Mouse (Mus musculus): ENCODE results near the gene Tnf. TPM values are rescaled to one million over a fixed set of nuclear protein-coding genes. Genes with fewer than 3 reads are reported as not detected.
A peak's percentile ranks its signal among the peaks of the same experiment; 100 is the strongest.

Gene Tnf
- polyA plus RNA-seq, 1 experiment from 2014 or later = 0.20 TPM

- ATAC-seq (ENCODE audit: insufficient number of reproducible peaks, insufficient read depth, low FRiP score, low read depth) = no peak
- no peak overlapping the region for H3K9ac ChIP-seq (replicated peaks; ENCODE audit: low read depth, low read length)
- H3K4me3 ChIP-seq (ENCODE audit: low read depth, low read length) = no peak overlapping the region
- no peaks in the 10 kb centered on the region for H3K9me3 ChIP-seq (ENCODE audit: control insufficient read depth, low read depth, low read length)
- no peaks in the 10 kb centered on the region for H3K27me3 ChIP-seq (ENCODE audit: control insufficient read depth, insufficient read depth, low read length)
- H3K4me1 ChIP-seq (ENCODE audit: control insufficient read depth, insufficient read depth, low read length) = peaks cover 15% of the 10 kb centered on the region; the same call in 1 of the 2 replicates
- 67% methylated on average over 4 of the region's 4 CpGs for WGBS
- no peak overlapping the region for H3K27ac ChIP-seq (ENCODE audit: low read length)
- no peaks in the 10 kb centered on the region for H3K36me3 ChIP-seq (ENCODE audit: control insufficient read depth, insufficient read depth, low read length)
- H3K4me2 ChIP-seq (replicated peaks; ENCODE audit: low read depth, low read length) = no peak overlapping the region
Measured at GRCm38 (mm10) chr17:35190096-35190495, 11.7 kb downstream of the Tnf start.

- no peak overlapping the region for H3K4me3 ChIP-seq (ENCODE audit: low read depth, low read length)
- 59% methylated on average over 1 of the region's 1 CpGs for WGBS
- H3K27me3 ChIP-seq (ENCODE audit: control insufficient read depth, insufficient read depth, low read length) = no peaks in the 10 kb centered on the region
- H3K4me1 ChIP-seq (ENCODE audit: control insufficient read depth, insufficient read depth, low read length) = peaks cover 8% of the 10 kb centered on the region; the same call in 1 of the 2 replicates
- no peak for ATAC-seq (ENCODE audit: insufficient number of reproducible peaks, insufficient read depth, low FRiP score, low read depth)
- no peak overlapping the region for H3K4me2 ChIP-seq (replicated peaks; ENCODE audit: low read depth, low read length)
- H3K9me3 ChIP-seq (ENCODE audit: control insufficient read depth, low read depth, low read length) = no peaks in the 10 kb centered on the region
- no peak overlapping the region for H3K27ac ChIP-seq (ENCODE audit: low read length)
- no peaks in the 10 kb centered on the region for H3K36me3 ChIP-seq (ENCODE audit: control insufficient read depth, insufficient read depth, low read length)
- no peak overlapping the region for H3K9ac ChIP-seq (replicated peaks; ENCODE audit: low read depth, low read length)
Measured at GRCm38 (mm10) chr17:35189186-35189585, 12.6 kb downstream of the Tnf start.

- Histone ChIP-seq H3K4me1 (ENCODE audit: control insufficient read depth, insufficient read depth, low read length) (peaks cover 6% of the 10 kb centered on the region; the same call in 1 of the 2 replicates), H3K4me3 (ENCODE audit: low read depth, low read length) (no peak within 1 kb of the TSS), H3K9ac (replicated peaks; ENCODE audit: low read depth, low read length) (no peak within 1 kb of the TSS), H3K27ac (ENCODE audit: low read length) (peak within 1 kb of the TSS; percentile 21; the same call in 1 of the 2 replicates), H3K27me3 (ENCODE audit: control insufficient read depth, insufficient read depth, low read length) (no peaks in the 10 kb centered on the region), H3K36me3 (ENCODE audit: control insufficient read depth, insufficient read depth, low read length) (no peaks in the 10 kb centered on the region), H3K9me3 (ENCODE audit: control insufficient read depth, low read depth, low read length) (no peaks in the 10 kb centered on the region), H3K4me2 (replicated peaks; ENCODE audit: low read depth, low read length) (no peak within 1 kb of the TSS)
- ATAC-seq (ENCODE audit: insufficient number of reproducible peaks, insufficient read depth, low FRiP score, low read depth) = no peak
- 71% methylated on average over 7 of the region's 7 CpGs for WGBS
Measured at GRCm38 (mm10) chr17:35187959-35188610, 13.7 kb downstream of the Tnf start, which contains the start of gene Lst1. TSS of gene Lst1 (minus strand) at chr17:35188439.

- 70% methylated on average over 4 of the region's 4 CpGs for WGBS
- H3K27me3 ChIP-seq (ENCODE audit: control insufficient read depth, insufficient read depth, low read length) = no peaks in the 10 kb centered on the region
- no peak overlapping the region for H3K4me3 ChIP-seq (ENCODE audit: low read depth, low read length)
- peaks cover 6% of the 10 kb centered on the region; the same call in 1 of the 2 replicates for H3K4me1 ChIP-seq (ENCODE audit: control insufficient read depth, insufficient read depth, low read length)
- H3K9me3 ChIP-seq (ENCODE audit: control insufficient read depth, low read depth, low read length) = no peaks in the 10 kb centered on the region
- H3K4me2 ChIP-seq (replicated peaks; ENCODE audit: low read depth, low read length) = no peak overlapping the region
- no peaks in the 10 kb centered on the region for H3K36me3 ChIP-seq (ENCODE audit: control insufficient read depth, insufficient read depth, low read length)
- H3K27ac ChIP-seq (ENCODE audit: low read length) = no peak overlapping the region
- no peak for ATAC-seq (ENCODE audit: insufficient number of reproducible peaks, insufficient read depth, low FRiP score, low read depth)
- H3K9ac ChIP-seq (replicated peaks; ENCODE audit: low read depth, low read length) = no peak overlapping the region
Measured at GRCm38 (mm10) chr17:35187345-35187744, 14.5 kb downstream of the Tnf start.

GRCm38 (mm10) chr17:35186681-35187080, 15.1 kb downstream of the Tnf start:
- Histone ChIP-seq H3K4me2 (replicated peaks; ENCODE audit: low read depth, low read length) (peak overlapping the region; percentile 51), H3K27me3 (ENCODE audit: control insufficient read depth, insufficient read depth, low read length) (no peaks in the 10 kb centered on the region), H3K4me3 (ENCODE audit: low read depth, low read length) (peak overlapping the region; percentile 37), H3K9ac (replicated peaks; ENCODE audit: low read depth, low read length) (0 out of 2 replicates have a peak overlapping the region, but pooled peaks have one; percentile 6), H3K9me3 (ENCODE audit: control insufficient read depth, low read depth, low read length) (no peaks in the 10 kb centered on the region), H3K27ac (ENCODE audit: low read length) (peak overlapping the region; percentile 78), H3K36me3 (ENCODE audit: control insufficient read depth, insufficient read depth, low read length) (no peaks in the 10 kb centered on the region), H3K4me1 (ENCODE audit: control insufficient read depth, insufficient read depth, low read length) (peaks cover 6% of the 10 kb centered on the region; the same call in 1 of the 2 replicates)
- ATAC-seq (ENCODE audit: insufficient number of reproducible peaks, insufficient read depth, low FRiP score, low read depth) = peak; percentile 25; the same call in 1 of the 2 replicates
- WGBS = 0% methylated on average over 4 of the region's 4 CpGs

GRCm38 (mm10) chr17:35185639-35186611, 15.9 kb downstream of the Tnf start:
- H3K27me3 ChIP-seq (ENCODE audit: control insufficient read depth, insufficient read depth, low read length) = no peaks in the 10 kb centered on the region
- peaks cover 6% of the 10 kb centered on the region; the same call in 1 of the 2 replicates for H3K4me1 ChIP-seq (ENCODE audit: control insufficient read depth, insufficient read depth, low read length)
- 4% methylated on average over 17 of the region's 18 CpGs for WGBS
- peak overlapping the region; percentile 30; the same call in 1 of the 2 replicates for H3K9ac ChIP-seq (replicated peaks; ENCODE audit: low read depth, low read length)
- peak overlapping the region; percentile 78 for H3K27ac ChIP-seq (ENCODE audit: low read length)
- peak; percentile 68 for ATAC-seq (ENCODE audit: insufficient number of reproducible peaks, insufficient read depth, low FRiP score, low read depth)
- H3K9me3 ChIP-seq (ENCODE audit: control insufficient read depth, low read depth, low read length) = no peaks in the 10 kb centered on the region
- H3K4me3 ChIP-seq (ENCODE audit: low read depth, low read length) = peak overlapping the region; percentile 37
- H3K36me3 ChIP-seq (ENCODE audit: control insufficient read depth, insufficient read depth, low read length) = no peaks in the 10 kb centered on the region
- H3K4me2 ChIP-seq (replicated peaks; ENCODE audit: low read depth, low read length) = peak overlapping the region; percentile 51

GRCm38 (mm10) chr17:35180093-35180492, 21.7 kb downstream of the Tnf start:
- WGBS = 87% methylated on average over 5 of the region's 5 CpGs
- H3K36me3 ChIP-seq (ENCODE audit: control insufficient read depth, insufficient read depth, low read length) = no peaks in the 10 kb centered on the region

GRCm38 (mm10) chr17:35178528-35178927, 23.3 kb downstream of the Tnf start:
- Histone ChIP-seq H3K4me2 (replicated peaks; ENCODE audit: low read depth, low read length) (no peak overlapping the region), H3K36me3 (ENCODE audit: control insufficient read depth, insufficient read depth, low read length) (no peaks in the 10 kb centered on the region), H3K27ac (ENCODE audit: low read length) (no peak overlapping the region), H3K4me3 (ENCODE audit: low read depth, low read length) (no peak overlapping the region), H3K9ac (replicated peaks; ENCODE audit: low read depth, low read length) (no peak overlapping the region), H3K27me3 (ENCODE audit: control insufficient read depth, insufficient read depth, low read length) (no peaks in the 10 kb centered on the region), H3K9me3 (ENCODE audit: control insufficient read depth, low read depth, low read length) (no peaks in the 10 kb centered on the region), H3K4me1 (ENCODE audit: control insufficient read depth, insufficient read depth, low read length) (no peaks in the 10 kb centered on the region)
- peak; percentile 79 for ATAC-seq (ENCODE audit: insufficient number of reproducible peaks, insufficient read depth, low FRiP score, low read depth)
- 14% methylated on average over 5 of the region's 5 CpGs for WGBS

More at GRCm38 (mm10) chr17:35180093-35180492, 21.7 kb downstream of the Tnf start:
- no peaks in the 10 kb centered on the region for H3K27me3 ChIP-seq (ENCODE audit: control insufficient read depth, insufficient read depth, low read length)
- no peaks in the 10 kb centered on the region for H3K9me3 ChIP-seq (ENCODE audit: control insufficient read depth, low read depth, low read length)
- H3K4me2 ChIP-seq (replicated peaks; ENCODE audit: low read depth, low read length) = no peak overlapping the region
- no peaks in the 10 kb centered on the region for H3K4me1 ChIP-seq (ENCODE audit: control insufficient read depth, insufficient read depth, low read length)
- H3K27ac ChIP-seq (ENCODE audit: low read length) = no peak overlapping the region
- no peak for ATAC-seq (ENCODE audit: insufficient number of reproducible peaks, insufficient read depth, low FRiP score, low read depth)
- H3K9ac ChIP-seq (replicated peaks; ENCODE audit: low read depth, low read length) = no peak overlapping the region
- no peak overlapping the region for H3K4me3 ChIP-seq (ENCODE audit: low read depth, low read length)

Measured in stomach, embryonic 14.5 days (tissue).